Mouse (Mus musculus) embryonic stem cell, embryonic (primary cell): ENCODE data around the gene Olfr1419.
"Not testable (repeated sequence)": the region's sequence is repeated elsewhere in the genome, so short reads cannot be mapped to it uniquely, and the experiment has no call there.

ENCODE experiments used
- CTCF ChIA-PET, 4 experiments: fragments of 300-600 bp in 2 of 4; fragments of 350-600 bp in 2 of 4; sonication (Branson Sonifier 250); formaldehyde crosslinking; loops; one replicate each; lab custom pipeline; 2022; ENCODE audit warnings: inconsistent platforms in 2 of 4; lab: Charles Lee
- POLR2A ChIA-PET, 4 experiments: fragments of 300-600 bp in 2 of 4; fragments of 350-600 bp in 2 of 4; sonication (Branson Sonifier 250); formaldehyde crosslinking; loops; one replicate each; lab custom pipeline; 2022; ENCODE audit warnings: antibody characterized with exemption in 4 of 4, inconsistent platforms in 1 of 4; lab: Charles Lee

The Olfr1419 gene

DNA sequence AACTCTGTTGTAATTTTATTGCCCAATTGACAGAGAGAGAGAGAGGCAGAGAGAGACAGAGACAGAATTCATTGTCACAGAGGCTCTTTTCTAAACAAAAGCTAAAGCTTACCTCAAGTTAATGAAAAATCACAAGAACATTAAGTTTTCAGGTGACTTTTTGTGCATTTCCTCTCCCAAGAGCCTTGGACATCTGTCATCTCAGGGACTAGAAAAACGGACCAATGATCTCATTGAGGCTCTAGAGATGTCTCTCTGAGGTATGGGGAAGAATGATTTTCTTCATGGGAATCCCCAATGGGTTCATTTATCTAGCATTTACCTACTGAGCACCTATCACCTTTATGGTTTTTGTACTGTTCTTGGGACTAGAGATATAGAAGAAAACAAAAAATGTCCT is at the start of gene Olfr1419:
TSS of gene Olfr1419 (minus strand) at position 101 of the 400 bp plus-strand sequence.
- ChIA-PET CTCF (no interaction called here), POLR2A (interaction anchor here in 1 of 4 experiments (1.3 kb wide), 1 partner anchor 90 kb away, joined by 3 read pairs; the partner anchor contains the start of gene Osbp)

DNA sequence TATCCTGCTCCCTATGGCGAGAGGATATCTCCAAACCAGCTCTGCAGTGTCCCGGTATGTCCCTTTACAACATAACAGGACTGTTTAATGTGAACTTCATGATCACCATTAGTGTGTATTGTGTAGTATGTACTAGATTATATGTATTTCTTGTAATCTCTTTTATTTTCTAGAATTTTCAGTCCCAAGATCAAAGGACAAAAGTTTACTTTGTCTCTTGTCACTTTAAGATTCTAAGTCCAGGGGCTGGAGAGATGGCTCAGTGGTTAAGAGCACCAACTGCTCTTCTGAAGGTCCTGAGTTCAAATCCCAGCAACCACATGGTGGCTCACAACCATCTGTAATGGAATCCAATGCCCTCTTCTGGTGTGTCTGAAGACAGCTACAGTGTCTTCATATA is 47.6 kb upstream of the Olfr1419 start:
- POLR2A ChIA-PET: interaction anchor here in 2 of 4 experiments (1.2 to 5.9 kb wide), 6 partner anchors 9 to 115 kb away, joined by 3 to 46 read pairs (median 6); partner anchors contain the start of gene Patl1 (in 2 of the 2)
- CTCF ChIA-PET: not testable (repeated sequence)

DNA sequence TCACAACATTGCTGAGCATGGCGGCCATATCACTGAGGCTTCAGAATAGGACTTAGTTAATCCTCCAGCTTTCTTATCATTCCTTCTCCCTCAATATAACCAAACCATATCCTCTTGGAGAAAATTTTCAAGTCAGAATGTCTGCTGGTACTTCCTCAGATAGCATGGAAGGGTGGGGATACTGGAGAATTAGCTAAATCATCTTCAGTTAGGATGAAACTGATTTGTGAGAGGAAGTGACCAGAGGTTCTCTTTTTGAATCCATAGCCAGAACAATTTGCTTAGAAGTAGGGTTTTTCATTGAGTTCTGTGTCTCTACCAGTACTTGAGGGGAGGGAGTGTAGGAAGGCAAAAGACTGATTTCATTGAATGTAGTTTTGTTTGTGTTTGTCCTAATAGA is 47.2 kb upstream of the Olfr1419 start:
- CTCF ChIA-PET: interaction anchor here in 1 of 4 experiments (1.1 kb wide), 1 partner anchor 10 kb away, joined by 3 read pairs; no protein-coding TSS in a partner anchor
- POLR2A ChIA-PET: interaction anchor here in 2 of 4 experiments (0.8 to 5.9 kb wide), 7 partner anchors 8 to 43 kb away, joined by 3 to 46 read pairs (median 4); partner anchors contain the start of gene Patl1 (in 2 of the 2)

DNA sequence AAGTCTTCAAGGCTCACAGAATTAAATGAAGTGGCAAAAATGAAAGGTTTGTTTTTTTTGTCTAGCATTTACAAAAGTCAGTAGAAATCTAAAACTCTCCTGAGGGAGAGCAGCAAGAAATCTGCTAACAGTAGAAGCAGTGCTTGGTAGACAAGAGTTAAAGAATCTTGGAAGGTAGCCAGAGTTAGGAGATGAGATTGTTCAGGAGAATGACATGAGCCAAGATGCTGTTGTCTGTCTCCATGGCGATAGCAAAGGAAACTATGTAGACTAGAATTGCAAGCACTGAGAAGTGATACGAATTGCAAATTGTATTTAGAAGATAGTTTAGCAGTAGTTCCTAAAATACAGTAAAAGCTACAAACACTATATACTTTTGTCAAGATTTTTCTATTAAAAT is 40.9 kb upstream of the Olfr1419 start:
- ChIA-PET CTCF (no interaction called here), POLR2A (interaction anchor here in 2 of 4 experiments (0.6 to 6.0 kb wide), 10 partner anchors 8 to 130 kb away, joined by 3 to 91 read pairs (median 10); partner anchors contain the start of genes Osbp (in 2 of the 2) and Stx3 (in 1 of the 2))

- CTCF ChIA-PET: interaction anchor here in 1 of 4 experiments (0.9 to 1.5 kb wide), 2 partner anchors 52 to 135 kb away, joined by 3 to 4 read pairs; partner anchors contain the start of gene Osbp
- POLR2A ChIA-PET: interaction anchor here (0.6 to 6.0 kb wide), 54 partner anchors 8 to 142 kb away, joined by 3 to 91 read pairs (median 6); partner anchors contain the start of genes Osbp (in 3 of the 4), Stx3 (in 2 of the 4) and Mrpl16 (in 1 of the 4)
These were observed 37.7 kb upstream of the Olfr1419 start for GRCm38 (mm10) chr19:11912533-11913121.

DNA sequence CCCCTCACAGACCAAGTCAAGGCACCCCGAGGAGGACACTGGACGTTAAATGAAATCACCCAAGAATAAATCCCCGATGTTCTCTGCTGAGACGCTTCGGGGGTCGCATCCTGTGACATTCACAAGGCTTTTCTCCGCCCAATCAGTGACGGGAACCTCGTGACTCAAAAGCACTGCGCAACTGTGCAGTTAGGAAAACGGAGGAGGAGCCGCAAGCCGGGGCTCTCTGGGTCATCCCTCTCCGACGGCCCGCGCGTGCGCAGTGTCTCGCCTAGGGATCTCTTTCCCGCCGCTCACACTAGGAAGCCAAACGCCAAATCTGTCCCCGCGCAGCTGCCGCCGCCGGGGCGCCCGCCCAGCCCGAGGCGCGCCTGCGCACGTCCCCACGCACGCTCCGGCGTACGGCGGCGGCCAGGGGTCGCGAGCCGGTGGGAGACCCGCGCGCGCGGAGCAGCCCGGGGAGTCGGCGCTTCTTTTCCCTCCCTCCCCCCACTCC is 37.2 kb upstream of the Olfr1419 start, which contains the start of gene Patl1:
TSS of gene Patl1 (plus strand) at position 363 of the 496 bp plus-strand sequence.
- POLR2A ChIA-PET: interaction anchor here in 3 of 4 experiments (0.8 to 6.0 kb wide), 52 partner anchors 9 to 142 kb away, joined by 3 to 91 read pairs (median 6); partner anchors contain the start of genes Osbp (in 3 of the 3), Stx3 (in 2 of the 3) and Mrpl16 (in 1 of the 3)
- CTCF ChIA-PET: interaction anchor here in 1 of 4 experiments (1.5 kb wide), 1 partner anchor 53 kb away, joined by 4 read pairs; the partner anchor contains the start of gene Osbp

GRCm38 (mm10) chr19:11911603-11912002 is 36.7 kb upstream of the Olfr1419 start:
- POLR2A ChIA-PET: interaction anchor here in 3 of 4 experiments (0.5 to 6.0 kb wide), 56 partner anchors 8 to 168 kb away, joined by 3 to 91 read pairs (median 5); partner anchors contain the start of genes Osbp (in 3 of the 3), Stx3 (in 2 of the 3) and Olfr1420 (in 1 of the 3)
- CTCF ChIA-PET: interaction anchor here in 1 of 4 experiments (0.6 kb wide), 1 partner anchor 100 kb away, joined by 6 read pairs; no protein-coding TSS in a partner anchor

- ChIA-PET POLR2A (interaction anchor here in 3 of 4 experiments (0.5 to 6.0 kb wide), 67 partner anchors 9 to 612 kb away, joined by 3 to 91 read pairs (median 4); partner anchors contain the start of genes Osbp (in 3 of the 3), Stx3 (in 2 of the 3), Mrpl16 (in 1 of the 3) and Olfr1420 (in 1 of the 3)), CTCF (interaction anchor here in 1 of 4 experiments (0.6 kb wide), 1 partner anchor 100 kb away, joined by 6 read pairs; no protein-coding TSS in a partner anchor)
These were observed 36.1 kb upstream of the Olfr1419 start for GRCm38 (mm10) chr19:11911021-11911420.

DNA sequence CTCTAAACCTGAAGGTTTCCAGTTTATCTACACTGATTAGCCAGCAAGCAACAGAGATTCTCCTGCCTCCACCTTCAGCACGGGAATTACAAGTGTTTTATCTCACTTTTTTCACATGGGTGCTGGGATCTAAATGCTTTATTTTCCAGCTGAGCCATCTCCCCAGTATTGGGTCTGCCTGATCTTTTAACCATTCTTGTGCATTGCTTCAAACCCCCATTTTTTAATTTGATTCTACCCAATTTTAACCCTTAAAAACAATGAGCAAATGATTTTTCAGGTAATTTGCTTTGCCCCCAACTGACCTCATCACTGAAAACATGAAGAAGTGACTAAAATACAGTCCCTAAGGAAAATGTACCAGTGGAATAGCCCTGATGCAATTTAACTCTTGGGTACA is 11.4 kb upstream of the Olfr1419 start, which contains the start of gene Olfr1420:
TSS of gene Olfr1420 (plus strand) at position 301 of the 400 bp plus-strand sequence.
- ChIA-PET CTCF (no interaction called here), POLR2A (interaction anchor here in 1 of 4 experiments (0.9 kb wide), 1 partner anchor 25 kb away, joined by 5 read pairs; no protein-coding TSS in a partner anchor)

- POLR2A ChIA-PET: interaction anchor here in 3 of 4 experiments (0.7 to 2.3 kb wide), 9 partner anchors 9 to 267 kb away, joined by 3 to 7 read pairs (median 4); partner anchors contain the start of gene Patl1 (in 1 of the 3)
- CTCF ChIA-PET: interaction anchor here in 2 of 4 experiments (0.7 to 1.4 kb wide), 2 partner anchors 10 to 329 kb away, joined by 3 to 8 read pairs; no protein-coding TSS in a partner anchor
These were observed 3.5 kb upstream of the Olfr1419 start for GRCm38 (mm10) chr19:11878404-11878803.

- POLR2A ChIA-PET: interaction anchor here in 3 of 4 experiments (0.6 to 1.2 kb wide), 7 partner anchors 17 to 91 kb away, joined by 3 to 4 read pairs (median 3); no protein-coding TSS in a partner anchor
- CTCF ChIA-PET: interaction anchor here (0.6 to 1.9 kb wide), 6 partner anchors 48 to 203 kb away, joined by 3 to 13 read pairs (median 4); no protein-coding TSS in a partner anchor
These were observed 7.1 kb downstream of the Olfr1419 start for GRCm38 (mm10) chr19:11867837-11868236.

DNA sequence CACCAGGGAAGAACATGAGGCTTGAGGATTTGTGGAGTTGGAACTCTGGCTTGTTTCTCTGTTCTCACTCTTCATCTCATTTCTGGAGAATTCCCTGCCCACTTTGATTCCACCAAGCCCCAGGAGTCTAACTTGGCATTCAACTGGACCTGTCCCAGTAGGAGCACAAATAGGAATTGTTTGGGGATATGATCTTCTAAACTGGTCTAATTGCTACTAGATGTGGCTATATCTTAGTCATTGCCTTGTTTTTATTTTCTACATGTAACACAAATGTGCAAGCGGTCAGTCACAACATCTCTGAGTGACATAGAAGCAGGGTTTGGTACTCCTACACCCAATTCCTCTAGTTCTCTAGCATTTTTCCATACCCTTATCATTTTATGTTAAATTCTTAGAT is 13.9 kb downstream of the Olfr1419 start, which contains the start of gene Olfr1418:
TSS of gene Olfr1418 (minus strand) at position 101 of the 400 bp plus-strand sequence.
- ChIA-PET POLR2A (interaction anchor here in 2 of 4 experiments (0.5 to 1.4 kb wide), 2 partner anchors 43 to 52 kb away, joined by 3 to 4 read pairs; no protein-coding TSS in a partner anchor), CTCF (interaction anchor here in 1 of 4 experiments (1.1 kb wide), 1 partner anchor 41 kb away, joined by 3 read pairs; no protein-coding TSS in a partner anchor)

DNA sequence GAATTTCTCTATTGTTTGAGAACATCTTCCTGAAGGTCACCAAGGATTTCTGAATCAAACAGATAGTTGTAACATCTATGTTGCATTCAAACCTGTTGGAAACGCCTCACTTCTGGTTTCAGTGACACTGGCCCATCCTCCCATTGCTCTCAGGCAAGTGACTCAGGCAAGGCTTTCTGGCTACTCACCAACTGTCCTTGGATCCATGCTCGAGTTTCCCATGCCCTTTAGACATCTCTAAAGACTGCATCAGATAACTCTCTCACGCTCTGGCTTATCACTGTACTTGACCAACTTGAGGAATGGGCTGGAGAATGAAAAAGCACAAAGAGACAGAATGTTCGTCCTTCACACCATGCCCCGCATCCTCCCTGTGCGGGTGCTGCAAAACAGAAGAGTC is 18.4 kb downstream of the Olfr1419 start:
- POLR2A ChIA-PET: interaction anchor here in 1 of 4 experiments (0.8 kb wide), 1 partner anchor 51 kb away, joined by 3 read pairs; no protein-coding TSS in a partner anchor
- CTCF ChIA-PET: no interaction called here

GRCm38 (mm10) chr19:11854821-11855220 is 20.1 kb downstream of the Olfr1419 start:
- ChIA-PET POLR2A (no interaction called here), CTCF (no interaction called here)

DNA sequence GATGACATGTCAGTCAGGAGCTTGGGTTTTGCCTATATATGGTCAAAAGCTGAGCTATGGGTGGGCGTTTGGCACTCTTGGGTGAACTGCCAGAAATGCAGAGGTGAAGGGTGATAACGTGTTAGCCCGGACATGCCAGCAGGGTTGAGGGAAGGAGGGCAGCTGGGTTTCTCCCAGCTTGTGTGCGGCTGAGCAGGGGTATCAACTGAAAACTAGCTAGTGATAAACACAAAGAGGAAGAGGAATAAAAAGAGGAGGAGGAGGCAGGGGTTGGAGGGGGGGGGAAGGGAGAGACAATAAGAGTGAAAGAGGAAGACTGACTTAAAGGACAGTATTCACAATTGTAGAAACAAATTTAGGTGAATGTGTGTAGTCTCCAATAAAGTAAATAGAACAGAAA is 22.3 kb downstream of the Olfr1419 start:
- ChIA-PET CTCF (no interaction called here), POLR2A (interaction anchor here in 1 of 4 experiments (0.7 kb wide), 1 partner anchor 32 kb away, joined by 3 read pairs; no protein-coding TSS in a partner anchor)

GRCm38 (mm10) chr19:11846333-11846732 is 28.6 kb downstream of the Olfr1419 start:
- POLR2A ChIA-PET: no interaction called here
- CTCF ChIA-PET: no interaction called here

DNA sequence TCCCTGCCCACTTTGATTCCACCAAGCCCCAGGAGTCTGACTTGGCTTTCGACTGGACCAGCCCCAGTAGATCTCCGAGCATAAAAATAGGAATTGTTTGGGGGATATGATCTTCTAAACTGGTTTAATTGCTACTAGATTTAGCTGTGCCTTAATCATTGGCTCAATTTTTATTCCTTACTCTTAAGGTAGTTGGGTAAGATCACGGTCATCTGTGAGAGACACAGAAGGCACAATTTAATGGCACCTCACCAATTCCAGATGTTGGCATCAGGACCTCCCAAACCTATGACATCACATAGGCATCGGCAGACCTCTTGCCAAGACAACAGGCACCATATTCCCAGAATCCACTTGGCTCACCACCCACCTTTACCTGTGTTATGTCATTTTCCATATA is 35.8 kb downstream of the Olfr1419 start, which contains the start of gene Olfr1417:
TSS of gene Olfr1417 (minus strand) at position 101 of the 400 bp plus-strand sequence.
- POLR2A ChIA-PET: interaction anchor here in 2 of 4 experiments (0.6 to 0.7 kb wide), 2 partner anchors 443 to 932 kb away, joined by 3 to 6 read pairs; no protein-coding TSS in a partner anchor
- CTCF ChIA-PET: no interaction called here
